In the genomic region with DNA sequence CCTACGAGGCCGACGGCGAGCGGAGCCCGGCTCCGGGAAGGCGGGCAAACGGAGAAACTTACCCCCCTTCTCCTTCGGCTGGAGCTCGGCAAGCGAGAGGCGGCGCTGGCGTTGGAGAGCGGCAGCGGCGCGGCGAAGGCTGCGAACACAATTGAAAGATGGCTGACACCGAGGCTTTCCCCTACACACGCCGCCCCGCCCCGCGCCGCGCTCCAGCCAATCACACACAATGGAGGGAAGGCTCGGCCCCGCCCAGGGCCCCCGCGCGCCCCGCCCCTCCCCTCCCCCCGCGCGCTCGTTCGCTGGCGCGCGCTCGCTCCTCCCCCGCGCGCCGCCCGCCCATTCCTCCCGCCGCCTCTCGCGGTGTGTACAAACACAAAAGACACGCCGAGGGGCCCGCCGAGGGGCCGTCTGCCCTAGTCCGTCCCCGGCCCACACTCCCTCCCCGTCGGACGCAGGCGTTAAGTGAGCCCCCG, we compare ENCODE assay signal across 8 mouse cellular contexts. TPM values are rescaled to one million over a fixed set of nuclear protein-coding genes. Genes with fewer than 3 reads are reported as not detected.
DNase-seq lines count a peak whose midpoint lies in the region; ATAC-seq lines count a peak whose summit lies in the region.

No protein-coding gene starts in this region.

- peak overlapping the region; percentile 58 for H3K4me2 ChIP-seq in hindbrain, embryonic 16.5 days (ENCODE audit: low read length)

- H3K36me3 ChIP-seq in hindbrain, embryonic 16.5 days (ENCODE audit: control insufficient read depth, insufficient read depth, low read length) = peaks cover 11% of the 10 kb centered on the region

- peak overlapping the region; percentile 99 for H3K27ac ChIP-seq in hindbrain, embryonic 16.5 days (ENCODE audit: low read depth, low read length)

- DNase-seq in ZHBTc4 (ENCODE audit: low read depth, low spot score) = peak; percentile 96
- peak; percentile 94 to 96 for DNase-seq in cerebellum, postnatal 4 days (ENCODE audit: low spot score in 2 of 2)
- DNase-seq in gastrocnemius, adult 18-20 months (ENCODE audit: low spot score) = peak; percentile 95
- DNase-seq in left cerebral cortex, adult 18-20 months (ENCODE audit: low spot score in 2 of 2) = peak; percentile 93 to 96
- DNase-seq in lung, postnatal 4 days = peak; percentile 96 to 97
- peak; percentile 97 for DNase-seq in retina, postnatal 1 day
- DNase-seq in thymus, postnatal 4 days = peak; percentile 97

- peak overlapping the region; percentile 97 for H3K4me3 ChIP-seq in hindbrain, embryonic 16.5 days (ENCODE audit: low read length)

- H3K9ac ChIP-seq in hindbrain, embryonic 16.5 days (ENCODE audit: low read depth, low read length) = peak overlapping the region; percentile 100

- no peaks in the 10 kb centered on the region for H3K9me3 ChIP-seq in hindbrain, embryonic 16.5 days (ENCODE audit: control insufficient read depth, low read length)

- no peaks in the 10 kb centered on the region for H3K27me3 ChIP-seq in hindbrain, embryonic 16.5 days (replicated peaks; ENCODE audit: control insufficient read depth, insufficient read depth, low read length)

- peaks cover 34% of the 10 kb centered on the region for H3K4me1 ChIP-seq in hindbrain, embryonic 16.5 days (ENCODE audit: control insufficient read depth, insufficient read depth, low read depth, low read length)

- WGBS in hindbrain, embryonic 16.5 days = 0% methylated on average over 21 of the region's 65 CpGs

- peak; percentile 96 for ATAC-seq in hindbrain, embryonic 16.5 days

RNA-seq across cellular contexts. Expression of gene H3f3a, which starts 0.3 kb away (rescaled TPM):
- total RNA-seq in gastrocnemius, adult 18-20 months (2021) = 100 to 1,000 TPM; 285 to 302 TPM
- polyA plus RNA-seq in hindbrain, embryonic 16.5 days (2015; fragmentation: Nextera tagmentation; extraction: Ambion mirVana) = 2,228 and 2,423 TPM in 2 replicates
- 100 to 1,000 TPM; 249 to 263 TPM for total RNA-seq in left cerebral cortex, adult 18-20 months (2021)

RNA-seq across cellular contexts. Expression of gene Sde2, which starts 37.5 kb away (rescaled TPM):
- total RNA-seq in gastrocnemius, adult 18-20 months (2021) = 1 to 10 TPM; 7.1 to 9.6 TPM
- 28.7 and 32.2 TPM in 2 replicates for polyA plus RNA-seq in hindbrain, embryonic 16.5 days (2015; fragmentation: Nextera tagmentation; extraction: Ambion mirVana)
- total RNA-seq in left cerebral cortex, adult 18-20 months (2021) = 10 to 100 TPM; 20.9 to 25.7 TPM

Comparison
In these comparisons a context has a peak if more than half of its experiments do, and no peak if none do; other contexts are left out.
1. Peak in every context shown above with its lines: DNase-seq, ATAC-seq, H3K4me3 ChIP-seq and H3K27ac ChIP-seq.